Mouse (Mus musculus) lung, postnatal 4 days (tissue): ENCODE data around the gene Nell2.

ENCODE experiments used
- DNase-seq, 2 experiments: peaks; one replicate each; pipeline ENCODE4 v3.0.0; 2021

The Nell2 gene

GRCm38 (mm10) chr15:95236509-95236908 is 291.9 kb downstream of the Nell2 start:
- no peak for DNase-seq

GRCm38 (mm10) chr15:95231171-95231570 is 297.2 kb downstream of the Nell2 start:
- DNase-seq, result no peak

GRCm38 (mm10) chr15:95216640-95217365 is 311.6 kb downstream of the Nell2 start:
- DNase-seq, result no peak

- DNase-seq, result no peak
Observed at GRCm38 (mm10) chr15:95210551-95210950, 317.8 kb downstream of the Nell2 start.

- no peak for DNase-seq
Observed at GRCm38 (mm10) chr15:95209186-95209585, 319.2 kb downstream of the Nell2 start.

GRCm38 (mm10) chr15:95193661-95194280 is 334.6 kb downstream of the Nell2 start:
- DNase-seq, result no peak

- no peak for DNase-seq
Observed at GRCm38 (mm10) chr15:95192951-95193350, 335.4 kb downstream of the Nell2 start.

GRCm38 (mm10) chr15:95186226-95186625 is 342.1 kb downstream of the Nell2 start:
- no peak for DNase-seq

- DNase-seq, result no peak
Observed at GRCm38 (mm10) chr15:95185419-95185818, 342.9 kb downstream of the Nell2 start.

GRCm38 (mm10) chr15:95183450-95183849 is 344.9 kb downstream of the Nell2 start:
- DNase-seq, result no peak

- DNase-seq, result no peak
Observed at GRCm38 (mm10) chr15:95156828-95157227, 371.5 kb downstream of the Nell2 start.

GRCm38 (mm10) chr15:95145118-95145517 is 383.2 kb downstream of the Nell2 start:
- no peak for DNase-seq

GRCm38 (mm10) chr15:95144131-95144530 is 384.2 kb downstream of the Nell2 start:
- DNase-seq, result no peak

- DNase-seq, result peak; percentile 4 to 39
Observed at GRCm38 (mm10) chr15:95138709-95139409, 389.5 kb downstream of the Nell2 start.

- DNase-seq, result no peak
Observed at GRCm38 (mm10) chr15:95137018-95137810, 391.1 kb downstream of the Nell2 start.

- DNase-seq, result no peak
Observed at GRCm38 (mm10) chr15:95135926-95136609, 392.3 kb downstream of the Nell2 start.

- no peak for DNase-seq
Observed at GRCm38 (mm10) chr15:95131401-95131800, 397.0 kb downstream of the Nell2 start.

- DNase-seq, result no peak
Observed at GRCm38 (mm10) chr15:95108626-95109025, 419.7 kb downstream of the Nell2 start.

GRCm38 (mm10) chr15:95107246-95107809 is 421.0 kb downstream of the Nell2 start:
- DNase-seq, result no peak

- DNase-seq, result no peak
Observed at GRCm38 (mm10) chr15:95101522-95101921, 426.8 kb downstream of the Nell2 start.

GRCm38 (mm10) chr15:95100133-95100532 is 428.2 kb downstream of the Nell2 start:
- DNase-seq, result no peak

GRCm38 (mm10) chr15:95085962-95086361 is 442.4 kb downstream of the Nell2 start:
- DNase-seq, result no peak
